Mouse (Mus musculus): Measurements from ENCODE around the gene Clstn2. TPM values are rescaled to one million over a fixed set of nuclear protein-coding genes. Genes with fewer than 3 reads are reported as not detected.

Clstn2 gene
- total RNA-seq, 2 experiments from 2014 or later = 4.1 TPM

- DNase-seq (ENCODE audit: low spot score in 2 of 2) = no peak
These were observed 337.7 kb downstream of the Clstn2 start for GRCm38 (mm10) chr9:97695278-97695677.

GRCm38 (mm10) chr9:97686826-97687425, 346.1 kb downstream of the Clstn2 start:
- no peak for DNase-seq (ENCODE audit: low spot score in 2 of 2)

- no peak for DNase-seq (ENCODE audit: low spot score in 2 of 2)
These were observed 347.3 kb downstream of the Clstn2 start for GRCm38 (mm10) chr9:97685664-97686063.

GRCm38 (mm10) chr9:97679878-97680277, 353.1 kb downstream of the Clstn2 start:
- no peak for DNase-seq (ENCODE audit: low spot score in 2 of 2)

- no peak for DNase-seq (ENCODE audit: low spot score in 2 of 2)
These were observed 353.9 kb downstream of the Clstn2 start for GRCm38 (mm10) chr9:97679106-97679505.

- DNase-seq (ENCODE audit: low spot score in 2 of 2) = no peak
These were observed 355.9 kb downstream of the Clstn2 start for GRCm38 (mm10) chr9:97677075-97677474.

- DNase-seq (ENCODE audit: low spot score in 2 of 2) = no peak
These were observed 360.3 kb downstream of the Clstn2 start for GRCm38 (mm10) chr9:97672681-97673080.

- no peak for DNase-seq (ENCODE audit: low spot score in 2 of 2)
These were observed 360.8 kb downstream of the Clstn2 start for GRCm38 (mm10) chr9:97672224-97672623.

- DNase-seq (ENCODE audit: low spot score in 2 of 2) = no peak
These were observed 362.3 kb downstream of the Clstn2 start for GRCm38 (mm10) chr9:97670666-97671065.

GRCm38 (mm10) chr9:97660989-97661388, 372.0 kb downstream of the Clstn2 start:
- no peak for DNase-seq (ENCODE audit: low spot score in 2 of 2)

GRCm38 (mm10) chr9:97658736-97659135, 374.2 kb downstream of the Clstn2 start:
- peak in 1 of 2 experiments; percentile 17 for DNase-seq (ENCODE audit: low spot score in 2 of 2)

GRCm38 (mm10) chr9:97648409-97648808, 384.6 kb downstream of the Clstn2 start:
- DNase-seq (ENCODE audit: low spot score in 2 of 2) = no peak

GRCm38 (mm10) chr9:97645746-97646145, 387.2 kb downstream of the Clstn2 start:
- no peak for DNase-seq (ENCODE audit: low spot score in 2 of 2)

- no peak for DNase-seq (ENCODE audit: low spot score in 2 of 2)
These were observed 390.6 kb downstream of the Clstn2 start for GRCm38 (mm10) chr9:97642396-97642795.

GRCm38 (mm10) chr9:97639967-97640549, 392.9 kb downstream of the Clstn2 start:
- no peak for DNase-seq (ENCODE audit: low spot score in 2 of 2)

- DNase-seq (ENCODE audit: low spot score in 2 of 2) = no peak
These were observed 394.2 kb downstream of the Clstn2 start for GRCm38 (mm10) chr9:97638683-97639354.

- no peak for DNase-seq (ENCODE audit: low spot score in 2 of 2)
These were observed 397.6 kb downstream of the Clstn2 start for GRCm38 (mm10) chr9:97635351-97635750.

- no peak for DNase-seq (ENCODE audit: low spot score in 2 of 2)
These were observed 398.1 kb downstream of the Clstn2 start for GRCm38 (mm10) chr9:97634831-97635230.

- no peak for DNase-seq (ENCODE audit: low spot score in 2 of 2)
These were observed 403.8 kb downstream of the Clstn2 start for GRCm38 (mm10) chr9:97629180-97629579.

GRCm38 (mm10) chr9:97628361-97628908, 404.5 kb downstream of the Clstn2 start:
- no peak for DNase-seq (ENCODE audit: low spot score in 2 of 2)

- no peak for DNase-seq (ENCODE audit: low spot score in 2 of 2)
These were observed 405.1 kb downstream of the Clstn2 start for GRCm38 (mm10) chr9:97627916-97628315.

- no peak for DNase-seq (ENCODE audit: low spot score in 2 of 2)
These were observed 422.4 kb downstream of the Clstn2 start for GRCm38 (mm10) chr9:97610566-97610965.

Data from adrenal gland, adult 18-20 months (tissue).